Mouse (Mus musculus) hindbrain, postnatal 0 days (tissue): Measurements from ENCODE around the gene M6pr. TPM values are rescaled to one million over a fixed set of nuclear protein-coding genes. Genes with fewer than 3 reads are reported as not detected.

Experiments
- ATAC-seq: fragments of 200-750 bp; cut with Nextera tagmentation; 2 replicates; pipeline ENCODE4 v1.8.0; 2017; ENCODE audit warnings: mild to moderate bottlenecking, moderate TSS enrichment, moderate library complexity
- DNase-seq: peaks from one replicate; pipeline ENCODE4 v3.0.0-alpha.2; 2015; ENCODE audit warnings: low spot score
- H3K27ac ChIP-seq: fragments of 300-500 bp; sonication (generic); 2 replicates; pipeline ENCODE4 v1.5.1; 2014; ENCODE audit warnings: mild to moderate bottlenecking
- H3K27me3 ChIP-seq: fragments of 300-500 bp; sonication (generic); 2 replicates; pipeline ENCODE4 v1.6.1; 2014; ENCODE audit warnings: low read length, mixed read lengths; ENCODE audit not compliant: insufficient read depth
- H3K36me3 ChIP-seq: fragments of 300-500 bp; sonication (generic); 2 replicates; pipeline ENCODE4 v1.6.1; 2014; ENCODE audit warnings: low read length, mixed read lengths; ENCODE audit not compliant: insufficient read depth
- H3K4me1 ChIP-seq: fragments of 300-500 bp; sonication (generic); 2 replicates; pipeline ENCODE4 v1.6.1; 2014; ENCODE audit warnings: antibody characterized with exemption, low read length, mixed read lengths; ENCODE audit not compliant: insufficient read depth
- H3K4me2 ChIP-seq: fragments of 300-500 bp; sonication (generic); 2 replicates; pipeline ENCODE4 v1.6.1; 2014; ENCODE audit warnings: low read depth, mild to moderate bottlenecking, low read length, moderate library complexity, mixed read lengths
- H3K4me3 ChIP-seq: fragments of 300-500 bp; sonication (generic); 2 replicates; pipeline ENCODE4 v1.5.1; 2014; ENCODE audit warnings: low read length
- H3K9ac ChIP-seq: fragments of 300-500 bp; sonication (generic); replicated peaks from 2 replicates; pipeline ENCODE4 v1.6.1; 2014; ENCODE audit warnings: mild to moderate bottlenecking, low read length, moderate library complexity, mixed read lengths
- H3K9me3 ChIP-seq: fragments of 300-500 bp; sonication (generic); 2 replicates; pipeline ENCODE4 v1.6.1; 2016; ENCODE audit warnings: low read length, mixed read lengths
- CTCF ChIP-seq: IDR thresholded peaks from 2 replicates; pipeline ENCODE4 v1.5.1; 2016; ENCODE audit warnings: antibody characterized with exemption, control low read depth, low read depth
- WGBS: fragments of 180-500 bp; shearing (Covaris S2); extraction: QIAGEN DNeasy Blood & Tissue Kit; methylation state at CpG from one replicate; pipeline ENCODE4 v1.1.7; 2014; 5-methylcytosine and 5-hydroxymethylcytosine counted together
- polyA plus RNA-seq: library from polyadenylated mRNA; unstranded; fragments of >200 nt; fragmentation: Nextera tagmentation; extraction: Ambion mirVana; gene quantifications from 2 replicates; pipeline ENCODE4 v1.2.1, GENCODE M21; 2015
- total RNA-seq: library from RNA; depleted of rRNA; stranded (reverse); fragments of >200 nt; gene quantifications from 2 replicates; pipeline ENCODE4 v1.2.3, GENCODE M21; 2014

M6pr gene
- total and polyA plus RNA-seq, 2 experiments from 2014 or later, result 48.5 to 48.8 TPM

DNA sequence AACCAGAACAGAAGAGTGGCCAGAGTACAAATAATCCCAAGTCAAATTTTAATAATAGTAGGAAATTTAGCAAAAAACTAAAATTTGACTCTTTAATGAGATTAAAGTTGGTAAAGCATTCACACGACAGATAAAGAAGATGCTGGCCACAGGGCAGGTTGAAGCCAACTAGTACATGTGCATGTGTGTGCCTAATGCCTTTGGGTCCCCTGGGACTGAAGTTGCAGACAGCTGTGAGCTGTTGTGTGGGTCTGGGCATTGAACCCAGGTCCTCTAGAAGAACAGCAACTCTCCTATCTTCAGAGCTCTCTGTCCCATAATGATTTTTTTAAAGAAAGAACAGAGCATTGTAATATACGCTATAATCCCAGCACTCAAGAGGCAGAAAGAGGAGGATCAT, 17.3 kb upstream of the M6pr start:
- H3K4me3 ChIP-seq, result no peak overlapping the region
- H3K4me2 ChIP-seq, result no peak overlapping the region
- ATAC-seq (no peak), DNase-seq (no peak)
- H3K4me1 ChIP-seq, result no peaks in the 10 kb centered on the region
- no peaks in the 10 kb centered on the region for H3K27me3 ChIP-seq
- TF ChIP-seq CTCF, result no peak
- H3K9me3 ChIP-seq, result no peaks in the 10 kb centered on the region
- 80% methylated on average over 2 of the region's 2 CpGs for WGBS
- H3K36me3 ChIP-seq, result no peaks in the 10 kb centered on the region
- no peak overlapping the region for H3K27ac ChIP-seq
- H3K9ac ChIP-seq, result no peak overlapping the region

- no peak overlapping the region for H3K4me2 ChIP-seq
- no peak overlapping the region for H3K27ac ChIP-seq
- DNase-seq, result no peak
- H3K4me3 ChIP-seq, result no peak overlapping the region
- no peaks in the 10 kb centered on the region for H3K9me3 ChIP-seq
- H3K9ac ChIP-seq, result no peak overlapping the region
- WGBS, result 83% methylated on average over 3 of the region's 3 CpGs
- no peak for ATAC-seq
- no peaks in the 10 kb centered on the region for H3K4me1 ChIP-seq
- H3K27me3 ChIP-seq, result no peaks in the 10 kb centered on the region
- no peak for TF ChIP-seq CTCF
- H3K36me3 ChIP-seq, result no peaks in the 10 kb centered on the region
These were observed 16.8 kb upstream of the M6pr start for GRCm38 (mm10) chr6:122291735-122292134.

DNA sequence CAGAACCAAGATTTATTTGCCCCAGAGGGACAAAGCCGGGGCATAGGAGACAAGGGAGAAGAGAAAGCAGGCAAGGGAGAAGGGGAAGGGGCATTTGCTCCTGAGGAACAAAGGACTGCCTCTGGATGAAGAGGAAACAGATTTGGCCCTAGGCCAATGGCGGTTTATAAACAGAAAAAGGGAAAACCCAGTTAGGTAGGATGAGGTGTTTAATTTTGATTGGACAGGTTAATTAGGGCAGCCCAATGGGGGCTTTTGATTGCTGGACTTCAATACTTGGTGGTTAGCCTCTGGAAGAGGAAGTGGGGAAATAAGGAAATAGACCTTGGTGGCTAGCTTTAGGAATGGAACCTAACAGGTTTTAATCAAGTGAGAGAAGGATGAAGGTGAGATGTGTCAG, 16.3 kb upstream of the M6pr start:
- Histone ChIP-seq H3K36me3 (no peaks in the 10 kb centered on the region), H3K4me1 (no peaks in the 10 kb centered on the region), H3K9ac (no peak overlapping the region), H3K4me2 (no peak overlapping the region), H3K4me3 (no peak overlapping the region), H3K27ac (no peak overlapping the region), H3K9me3 (no peaks in the 10 kb centered on the region), H3K27me3 (no peaks in the 10 kb centered on the region)
- ATAC-seq (no peak), DNase-seq (no peak)
- TF ChIP-seq CTCF, result no peak
- WGBS, result 52% methylated on average over 2 of the region's 2 CpGs

GRCm38 (mm10) chr6:122293121-122293520, 15.4 kb upstream of the M6pr start:
- TF ChIP-seq CTCF, result no peak
- Histone ChIP-seq H3K27me3 (no peaks in the 10 kb centered on the region), H3K4me2 (no peak overlapping the region), H3K9me3 (no peaks in the 10 kb centered on the region), H3K27ac (no peak overlapping the region), H3K4me3 (no peak overlapping the region), H3K4me1 (no peaks in the 10 kb centered on the region), H3K9ac (no peak overlapping the region), H3K36me3 (no peaks in the 10 kb centered on the region)
- ATAC-seq (no peak), DNase-seq (no peak)
- WGBS, result 91% methylated on average over 8 of the region's 8 CpGs

GRCm38 (mm10) chr6:122293796-122294195, 14.7 kb upstream of the M6pr start:
- DNase-seq (no peak), ATAC-seq (no peak)
- Histone ChIP-seq H3K4me3 (no peak overlapping the region), H3K4me1 (no peaks in the 10 kb centered on the region), H3K27me3 (no peaks in the 10 kb centered on the region), H3K9ac (no peak overlapping the region), H3K9me3 (no peaks in the 10 kb centered on the region), H3K27ac (no peak overlapping the region), H3K4me2 (no peak overlapping the region), H3K36me3 (no peaks in the 10 kb centered on the region)
- TF ChIP-seq CTCF, result no peak
- 93% methylated on average over 9 of the region's 9 CpGs for WGBS

GRCm38 (mm10) chr6:122294290-122294689, 14.2 kb upstream of the M6pr start:
- H3K4me1 ChIP-seq, result no peaks in the 10 kb centered on the region
- no peak for ATAC-seq
- TF ChIP-seq CTCF, result no peak
- no peak overlapping the region for H3K9ac ChIP-seq
- no peak overlapping the region for H3K4me3 ChIP-seq
- no peak overlapping the region for H3K4me2 ChIP-seq
- H3K27me3 ChIP-seq, result no peaks in the 10 kb centered on the region
- 80% methylated on average over 3 of the region's 3 CpGs for WGBS
- H3K36me3 ChIP-seq, result no peaks in the 10 kb centered on the region
- no peaks in the 10 kb centered on the region for H3K9me3 ChIP-seq
- H3K27ac ChIP-seq, result no peak overlapping the region
- no peak for DNase-seq

- Histone ChIP-seq H3K4me2 (no peak overlapping the region), H3K4me3 (no peak overlapping the region), H3K27me3 (no peaks in the 10 kb centered on the region), H3K36me3 (no peaks in the 10 kb centered on the region), H3K4me1 (no peaks in the 10 kb centered on the region), H3K9ac (no peak overlapping the region), H3K9me3 (no peaks in the 10 kb centered on the region), H3K27ac (no peak overlapping the region)
- ATAC-seq, result no peak
- 56% methylated on average over 9 of the region's 9 CpGs for WGBS
- no peak for DNase-seq
- no peak; the same call in 1 of the 2 replicates for TF ChIP-seq CTCF
These were observed 13.3 kb upstream of the M6pr start for GRCm38 (mm10) chr6:122295242-122295641.
